Mouse (Mus musculus) E14TG2a.4 (cell line): ENCODE results near the gene Commd2.
A peak's percentile ranks its signal among the peaks of the same experiment; 100 is the strongest.

Source experiments
- CTCF ChIP-seq: conservative IDR thresholded peaks from 2 replicates; pipeline ENCODE4 v1.5.1; 2014; ENCODE audit warnings: low read length
- NANOG ChIP-seq: IDR thresholded peaks from 2 replicates; pipeline ENCODE4 v1.6.1; 2014; ENCODE audit warnings: borderline replicate concordance, low read length, mixed read lengths

GRCm38 (mm10) chr3:57619718-57620117, 31.8 kb downstream of the Commd2 start:
- TF ChIP-seq CTCF, result peak; percentile 63
- no peak for TF ChIP-seq NANOG
